Mouse (Mus musculus) stomach, embryonic 14.5 days (tissue): Measurements from ENCODE around the gene Klhl21. TPM values are rescaled to one million over a fixed set of nuclear protein-coding genes. Genes with fewer than 3 reads are reported as not detected.

ENCODE experiments used
- ATAC-seq: fragments of 200-750 bp; cut with Nextera tagmentation; 2 replicates; pipeline ENCODE4 v1.8.0; 2017; ENCODE audit warnings: low read depth, moderate TSS enrichment; ENCODE audit not compliant: insufficient number of reproducible peaks, insufficient read depth, low FRiP score
- H3K27ac ChIP-seq: fragments of 300-500 bp; sonication (generic); 2 replicates; pipeline ENCODE4 v1.5.1; 2014; ENCODE audit warnings: mild to moderate bottlenecking, low read length, moderate library complexity, mixed read lengths
- H3K27me3 ChIP-seq: fragments of 300-500 bp; sonication (generic); 2 replicates; pipeline ENCODE4 v1.6.1; 2014; ENCODE audit warnings: low read length, control low read depth, mixed read lengths; ENCODE audit not compliant: control insufficient read depth, insufficient read depth
- H3K36me3 ChIP-seq: fragments of 300-500 bp; sonication (generic); 2 replicates; pipeline ENCODE4 v1.6.1; 2014; ENCODE audit warnings: mild to moderate bottlenecking, control low read depth, low read length, moderate library complexity, mixed read lengths; ENCODE audit not compliant: control insufficient read depth, insufficient read depth
- H3K4me1 ChIP-seq: fragments of 300-500 bp; sonication (generic); 2 replicates; pipeline ENCODE4 v1.6.1; 2014; ENCODE audit warnings: low read length, control low read depth, mixed read lengths; ENCODE audit not compliant: control insufficient read depth, insufficient read depth
- H3K4me2 ChIP-seq: fragments of 300-500 bp; sonication (generic); replicated peaks from 2 replicates; pipeline ENCODE4 v1.6.1; 2014; ENCODE audit warnings: low read depth, low read length, control low read depth
- H3K4me3 ChIP-seq: fragments of 300-500 bp; sonication (generic); 2 replicates; pipeline ENCODE4 v1.5.1; 2014; ENCODE audit warnings: low read depth, low read length, control low read depth
- H3K9ac ChIP-seq: fragments of 300-500 bp; sonication (generic); replicated peaks from 2 replicates; pipeline ENCODE4 v1.6.1; 2014; ENCODE audit warnings: low read depth, mild to moderate bottlenecking, control low read depth, low read length, moderate library complexity, mixed read lengths
- H3K9me3 ChIP-seq: fragments of 300-500 bp; sonication (generic); 2 replicates; pipeline ENCODE4 v1.6.1; 2016; ENCODE audit warnings: low read depth, low read length, control low read depth; ENCODE audit not compliant: control insufficient read depth
- WGBS: fragments of 180-500 bp; shearing (Covaris S2); extraction: QIAGEN DNeasy Blood & Tissue Kit; methylation state at CpG from one replicate; pipeline ENCODE4 v1.1.7; 2014; 5-methylcytosine and 5-hydroxymethylcytosine counted together
- polyA plus RNA-seq: library from polyadenylated mRNA; unstranded; fragments of >200 nt; fragmentation: Nextera tagmentation; extraction: Ambion mirVana; gene quantifications from 2 replicates; pipeline ENCODE4 v1.2.1, GENCODE M21; 2014

Klhl21 gene
- polyA plus RNA-seq, 1 experiment from 2014 or later: 5.8 TPM

GRCm38 (mm10) chr4:152043171-152043570 lies 34.6 kb downstream of the Klhl21 start:
- no peak overlapping the region for H3K4me3 ChIP-seq
- no peak overlapping the region for H3K4me2 ChIP-seq
- peaks cover 60% of the 10 kb centered on the region for H3K36me3 ChIP-seq
- no peak for ATAC-seq
- no peaks in the 10 kb centered on the region for H3K27me3 ChIP-seq
- 89% methylated on average over 3 of the region's 3 CpGs for WGBS
- H3K27ac ChIP-seq: no peak overlapping the region
- H3K9ac ChIP-seq: no peak overlapping the region
- no peaks in the 10 kb centered on the region for H3K9me3 ChIP-seq
- H3K4me1 ChIP-seq: peaks cover 8% of the 10 kb centered on the region; the same call in 1 of the 2 replicates

DNA sequence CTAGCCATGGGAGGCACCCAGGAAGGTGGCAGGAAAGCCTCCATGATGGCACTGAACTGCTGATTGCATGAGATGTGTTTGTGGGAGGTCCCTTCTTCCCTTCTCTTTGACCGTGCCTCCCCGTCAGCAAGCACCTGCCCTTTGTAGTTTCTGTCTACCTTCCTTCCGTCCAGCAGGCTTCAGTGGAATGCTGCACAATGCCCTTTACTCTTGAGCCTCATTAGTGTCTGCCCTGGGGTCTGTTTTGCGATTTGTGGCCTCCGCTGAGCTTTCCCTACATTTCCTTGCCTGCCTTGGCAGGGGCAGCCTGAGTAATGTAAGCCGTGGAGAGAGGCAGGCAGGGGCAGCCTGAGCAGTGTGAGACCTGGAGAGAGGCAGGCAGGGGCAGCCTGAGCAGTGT lies 36.0 kb downstream of the Klhl21 start:
- H3K9me3 ChIP-seq: no peaks in the 10 kb centered on the region
- no peak overlapping the region for H3K9ac ChIP-seq
- peaks cover 70% of the 10 kb centered on the region for H3K36me3 ChIP-seq
- H3K4me3 ChIP-seq: no peak overlapping the region
- no peak overlapping the region for H3K4me2 ChIP-seq
- ATAC-seq: no peak
- no peaks in the 10 kb centered on the region for H3K27me3 ChIP-seq
- H3K27ac ChIP-seq: no peak overlapping the region
- WGBS: 78% methylated on average over 6 of the region's 6 CpGs
- peaks cover 8% of the 10 kb centered on the region; the same call in 1 of the 2 replicates for H3K4me1 ChIP-seq

DNA sequence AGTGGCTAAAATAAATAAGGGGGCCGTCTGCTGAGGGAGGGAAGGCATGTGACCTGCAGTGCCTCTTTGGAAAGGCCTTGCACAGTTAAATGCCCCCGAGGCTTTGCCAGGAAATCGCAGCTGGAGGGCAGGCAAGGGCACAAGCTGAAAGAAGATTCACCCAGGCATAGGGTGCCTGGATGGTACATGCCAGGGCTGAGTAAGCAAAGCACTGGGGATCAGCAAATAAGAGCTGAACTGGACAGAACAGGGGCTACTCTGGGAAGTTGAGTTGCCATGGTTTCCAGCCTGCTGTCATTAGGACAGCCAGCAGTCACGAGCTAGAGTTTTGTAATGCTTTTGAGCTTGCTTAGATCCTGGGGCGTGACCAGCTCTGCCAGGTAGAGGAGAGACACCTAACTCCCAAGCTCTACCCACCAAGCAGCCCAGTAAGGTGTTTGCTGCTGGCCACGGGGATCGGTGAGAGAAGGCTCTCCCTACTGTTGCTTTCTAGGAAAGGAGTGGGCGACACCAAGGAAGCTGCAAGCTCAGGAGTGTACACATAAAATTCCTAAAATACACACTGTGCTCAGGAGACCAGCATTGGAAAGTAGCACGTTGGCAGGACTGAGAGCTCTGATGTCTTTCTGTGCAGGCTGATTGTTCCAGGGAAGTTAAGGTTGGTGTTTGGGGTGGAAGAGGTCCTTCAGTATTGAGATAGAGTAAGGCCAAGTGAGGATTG lies 53.9 kb downstream of the Klhl21 start:
- no peaks in the 10 kb centered on the region for H3K27me3 ChIP-seq
- no peak overlapping the region for H3K9ac ChIP-seq
- H3K27ac ChIP-seq: no peak overlapping the region
- H3K9me3 ChIP-seq: no peaks in the 10 kb centered on the region
- no peak overlapping the region for H3K4me2 ChIP-seq
- no peak overlapping the region for H3K4me3 ChIP-seq
- no peak for ATAC-seq
- H3K4me1 ChIP-seq: no peaks in the 10 kb centered on the region
- WGBS: 58% methylated on average over 9 of the region's 9 CpGs
- peaks cover 21% of the 10 kb centered on the region for H3K36me3 ChIP-seq

- 0 out of 2 replicates have a peak, but pooled peaks have one; percentile 16 for ATAC-seq
- H3K27me3 ChIP-seq: no peaks in the 10 kb centered on the region
- H3K36me3 ChIP-seq: no peaks in the 10 kb centered on the region
- no peak overlapping the region for H3K27ac ChIP-seq
- peaks cover 5% of the 10 kb centered on the region; the same call in 1 of the 2 replicates for H3K4me1 ChIP-seq
- no peaks in the 10 kb centered on the region for H3K9me3 ChIP-seq
- no peak overlapping the region for H3K4me3 ChIP-seq
- no peak overlapping the region for H3K4me2 ChIP-seq
- H3K9ac ChIP-seq: no peak overlapping the region
Observed at GRCm38 (mm10) chr4:152067280-152067679, 58.7 kb downstream of the Klhl21 start.

Other genes starting within 250 kb of the Klhl21 start
- gene Camta1, start 146.9 kb upstream of the Klhl21 start, polyA plus RNA-seq: 86.8 and 106 TPM in 2 replicates
- gene Dnajc11, start 75.1 kb upstream of the Klhl21 start, polyA plus RNA-seq: 59.9 and 62.6 TPM in 2 replicates
- gene Thap3, start 19.8 kb upstream of the Klhl21 start, polyA plus RNA-seq: 35.6 and 38.2 TPM in 2 replicates
- gene Phf13, start 12.5 kb upstream of the Klhl21 start, polyA plus RNA-seq: 22.7 and 22.8 TPM in 2 replicates
- gene Zbtb48, start 18.9 kb downstream of the Klhl21 start, polyA plus RNA-seq: 18.0 and 21.8 TPM in 2 replicates
- gene Tas1r1, start 29.8 kb downstream of the Klhl21 start, polyA plus RNA-seq: 0.30 and 0.34 TPM in 2 replicates
- gene Nol9, start 30.5 kb downstream of the Klhl21 start, polyA plus RNA-seq: 29.5 and 30.0 TPM in 2 replicates
- gene Plekhg5, start 63.7 kb downstream of the Klhl21 start, polyA plus RNA-seq: 10.4 and 11.5 TPM in 2 replicates
- 0.67 and 0.91 TPM in 2 replicates for gene Tnfrsf25, start 107.1 kb downstream of the Klhl21 start, polyA plus RNA-seq
- gene Espn, start 143.6 kb downstream of the Klhl21 start, polyA plus RNA-seq: 10.5 and 10.9 TPM in 2 replicates
- gene Hes2, start 150.1 kb downstream of the Klhl21 start, polyA plus RNA-seq: 0.29 and 0.55 TPM in 2 replicates
- 71.4 and 72.4 TPM in 2 replicates for gene Acot7, start 169.3 kb downstream of the Klhl21 start, polyA plus RNA-seq